Mouse (Mus musculus) stomach, postnatal 0 days (tissue): ENCODE results near the gene Sept9.
A peak's percentile ranks its signal among the peaks of the same experiment; 100 is the strongest.

Source experiments
- CTCF ChIP-seq: IDR thresholded peaks from 2 replicates; pipeline ENCODE4 v1.5.1; 2016; ENCODE audit warnings: antibody characterized with exemption, low read depth, mild to moderate bottlenecking, moderate library complexity
- EP300 ChIP-seq: optimal IDR thresholded peaks from 2 replicates; pipeline ENCODE3; 2016; ENCODE audit warnings: antibody characterized with exemption

- peak; percentile 18 for TF ChIP-seq EP300
- no peak for TF ChIP-seq CTCF
These were observed 111.8 kb downstream of the Sept9 start for GRCm38 (mm10) chr11:117311127-117311800.
